Mouse (Mus musculus): ENCODE results near the gene Vmn1r18.

DNA sequence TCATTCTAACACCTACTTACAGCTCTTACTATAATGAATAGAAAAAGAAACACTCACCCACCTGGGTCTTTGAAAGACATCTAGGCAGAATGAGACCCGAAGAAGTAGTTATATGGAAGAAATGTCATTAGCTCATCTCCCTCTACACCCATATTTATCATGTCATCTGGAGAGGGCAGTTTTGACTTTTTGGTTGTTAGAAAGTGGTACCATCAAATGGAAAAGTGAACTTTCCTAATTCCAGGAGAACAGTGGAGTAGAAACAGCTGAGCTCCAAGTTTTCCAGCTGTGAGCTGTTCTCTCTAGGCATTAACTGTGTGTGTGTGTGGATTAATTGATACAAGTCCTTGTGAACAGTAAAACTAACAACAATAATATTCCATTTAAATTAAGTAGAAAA lies 32.0 kb downstream of the Vmn1r18 start, which contains the start of gene Vmn1r17:
- TF ChIP-seq CTCF (IDR thresholded peaks at IDR 0.05; ENCODE audit: insufficient read depth, low read length) (no peak), POLR2A (IDR thresholded peaks at IDR 0.05; ENCODE audit: borderline replicate concordance, extremely low read depth, low read depth, low read length) (no peak)

All from lung, adult 2 months (tissue).